Mouse (Mus musculus): ENCODE results near the gene Sarm1.
A peak's percentile ranks its signal among the peaks of the same experiment; 100 is the strongest.
"Not testable (repeated sequence)": the region's sequence is repeated elsewhere in the genome, so short reads cannot be mapped to it uniquely, and the experiment has no call there.

Gene Sarm1

GRCm38 (mm10) chr11:78497544-78498522, at the start of gene Sarm1:
TSS of gene Sarm1 (minus strand) at chr11:78497754.
- peak; percentile 66 for DNase-seq (ENCODE audit: low spot score)

GRCm38 (mm10) chr11:78545181-78545580, 47.6 kb upstream of the Sarm1 start:
- no peak for DNase-seq (ENCODE audit: low spot score)

GRCm38 (mm10) chr11:78544449-78545111, 47.0 kb upstream of the Sarm1 start:
- DNase-seq (ENCODE audit: low spot score), result no peak

- DNase-seq (ENCODE audit: low spot score), result no peak
These were observed 42.8 kb upstream of the Sarm1 start for GRCm38 (mm10) chr11:78540358-78540757.

- DNase-seq (ENCODE audit: low spot score), result no peak
These were observed 39.1 kb upstream of the Sarm1 start for GRCm38 (mm10) chr11:78536690-78537084.

- DNase-seq (ENCODE audit: low spot score), result peak; percentile 99
These were observed 38.6 kb upstream of the Sarm1 start, which contains the start of the genes Tnfaip1 and Ift20 for GRCm38 (mm10) chr11:78536080-78536689. TSS of gene Tnfaip1 (minus strand) at chr11:78536332. TSS of gene Ift20 (plus strand) at chr11:78536361.

GRCm38 (mm10) chr11:78535376-78536079, 38.0 kb upstream of the Sarm1 start:
- peak; percentile 48 for DNase-seq (ENCODE audit: low spot score)

- no peak for DNase-seq (ENCODE audit: low spot score)
These were observed 37.0 kb upstream of the Sarm1 start for GRCm38 (mm10) chr11:78534516-78534915.

GRCm38 (mm10) chr11:78531515-78531914, 34.0 kb upstream of the Sarm1 start:
- DNase-seq (ENCODE audit: low spot score), result not testable (repeated sequence)

GRCm38 (mm10) chr11:78531046-78531445, 33.5 kb upstream of the Sarm1 start:
- no peak for DNase-seq (ENCODE audit: low spot score)

GRCm38 (mm10) chr11:78530001-78530400, 32.4 kb upstream of the Sarm1 start:
- DNase-seq (ENCODE audit: low spot score), result no peak

- no peak for DNase-seq (ENCODE audit: low spot score)
These were observed 31.2 kb upstream of the Sarm1 start for GRCm38 (mm10) chr11:78528714-78529113.

- DNase-seq (ENCODE audit: low spot score), result no peak
These were observed 27.3 kb upstream of the Sarm1 start for GRCm38 (mm10) chr11:78524838-78525237.

- no peak for DNase-seq (ENCODE audit: low spot score)
These were observed 25.8 kb upstream of the Sarm1 start for GRCm38 (mm10) chr11:78523241-78523955.

GRCm38 (mm10) chr11:78522481-78522997, 25.0 kb upstream of the Sarm1 start:
- DNase-seq (ENCODE audit: low spot score), result peak; percentile 83

GRCm38 (mm10) chr11:78521880-78522279, 24.3 kb upstream of the Sarm1 start:
- no peak for DNase-seq (ENCODE audit: low spot score)

GRCm38 (mm10) chr11:78518931-78519330, 21.4 kb upstream of the Sarm1 start:
- no peak for DNase-seq (ENCODE audit: low spot score)

- peak; percentile 39 for DNase-seq (ENCODE audit: low spot score)
These were observed 18.2 kb upstream of the Sarm1 start for GRCm38 (mm10) chr11:78515549-78516325.

- peak; percentile 47 for DNase-seq (ENCODE audit: low spot score)
These were observed 15.7 kb upstream of the Sarm1 start for GRCm38 (mm10) chr11:78513106-78513790.

Measured in adipocyte (in vitro differentiated cells).